In the genomic region with DNA sequence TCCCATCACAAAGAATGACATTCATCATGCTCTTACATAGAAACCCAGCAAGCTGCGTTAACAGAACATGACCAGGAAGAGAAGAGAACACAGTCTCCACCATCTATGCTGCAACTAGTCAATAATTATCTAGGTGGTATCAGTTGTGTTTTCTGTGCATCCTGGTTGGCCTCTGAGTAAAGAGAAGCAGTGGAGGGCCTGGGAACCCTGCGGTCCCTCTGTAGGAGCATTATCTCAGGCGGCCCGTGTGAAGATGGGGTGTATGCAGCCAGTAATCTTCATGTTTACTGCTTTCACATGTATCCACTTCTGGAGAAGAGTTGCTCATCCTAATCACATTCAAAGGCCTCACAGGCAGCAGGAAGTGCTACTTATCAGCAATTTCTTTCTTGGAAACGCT, we compare ENCODE assay signal across 21 mouse cellular contexts.
"Had no signal": no experiment of that assay in that cellular context is flagged by ENCODE, and none has a peak within 500 bp of the region (broad histone marks: within the 10 kb centered on the region; RNA-seq: fewer than 3 reads in every experiment).

No protein-coding gene starts in this region.

- H3K27me3 ChIP-seq: limb, embryonic 15.5 days; midbrain, embryonic 12.5 days; midbrain, embryonic 15.5 days had no signal

- H3K4me3 ChIP-seq: limb, embryonic 15.5 days; midbrain, embryonic 12.5 days; midbrain, embryonic 15.5 days; myocyte; neural tube, embryonic 13.5 days had no signal

- H3K9me3 ChIP-seq: limb, embryonic 15.5 days; midbrain, embryonic 12.5 days; midbrain, embryonic 15.5 days; neural tube, embryonic 13.5 days had no signal

- H3K27ac ChIP-seq: kidney, postnatal 0 days; limb, embryonic 15.5 days; liver, embryonic 14.5 days; macrophage; midbrain, embryonic 12.5 days; midbrain, embryonic 15.5 days; neural tube, embryonic 13.5 days had no signal

- H3K9ac ChIP-seq: limb, embryonic 15.5 days; liver, embryonic 14.5 days; liver, postnatal 0 days; lung, embryonic 14.5 days; midbrain, embryonic 12.5 days; midbrain, embryonic 15.5 days; neural tube, embryonic 13.5 days had no signal

- H3K4me2 ChIP-seq: limb, embryonic 15.5 days; liver, embryonic 11.5 days; lung, embryonic 14.5 days; midbrain, embryonic 12.5 days; midbrain, embryonic 15.5 days; neural tube, embryonic 13.5 days had no signal

- H3K36me3 ChIP-seq: limb, embryonic 15.5 days; midbrain, embryonic 12.5 days; midbrain, embryonic 15.5 days; neural tube, embryonic 13.5 days had no signal

- ATAC-seq: liver, postnatal 0 days; lung, postnatal 0 days; midbrain, embryonic 15.5 days had no signal

- DNase-seq: kidney, adult 8-10 months; kidney, postnatal 36 days; layer of hippocampus, postnatal 36 days; left cerebral cortex, postnatal 4 days; liver, postnatal 0 days; lung, embryonic 14.5 days; retina, postnatal 1 day; right cerebral cortex, postnatal 25 days; thymus, adult 18-20 months; thymus, postnatal 14 days; thymus, postnatal 4 days had no signal
